Mouse (Mus musculus) forebrain, embryonic 13.5 days (tissue): ENCODE results near the gene Arid1a. TPM values are rescaled to one million over a fixed set of nuclear protein-coding genes. Genes with fewer than 3 reads are reported as not detected.
A peak's percentile ranks its signal among the peaks of the same experiment; 100 is the strongest.
"Not testable (repeated sequence)": the region's sequence is repeated elsewhere in the genome, so short reads cannot be mapped to it uniquely, and the experiment has no call there.

ENCODE experiments used
- ATAC-seq: fragments of 200-750 bp; cut with Nextera tagmentation; 2 replicates; pipeline ENCODE4 v1.8.0; 2017
- H3K27ac ChIP-seq: fragments of 300-500 bp; sonication (generic); 2 replicates; pipeline ENCODE4 v1.5.1; 2015; ENCODE audit warnings: inconsistent platforms, mild to moderate bottlenecking, moderate library complexity
- H3K27me3 ChIP-seq: fragments of 300-500 bp; sonication (generic); 2 replicates; pipeline ENCODE4 v1.6.1; 2015; ENCODE audit warnings: mild to moderate bottlenecking, inconsistent platforms
- H3K36me3 ChIP-seq: fragments of 300-500 bp; sonication (generic); 2 replicates; pipeline ENCODE4 v1.6.1; 2015; ENCODE audit warnings: mild to moderate bottlenecking, inconsistent platforms; ENCODE audit not compliant: poor library complexity, severe bottlenecking
- H3K4me1 ChIP-seq: fragments of 300-500 bp; sonication (generic); 2 replicates; pipeline ENCODE4 v1.6.1; 2015; ENCODE audit warnings: inconsistent platforms
- H3K4me2 ChIP-seq: fragments of 300-500 bp; sonication (generic); 2 replicates; pipeline ENCODE4 v1.6.1; 2015; ENCODE audit warnings: inconsistent platforms, mild to moderate bottlenecking, moderate library complexity
- H3K4me3 ChIP-seq: fragments of 300-500 bp; sonication (generic); 2 replicates; pipeline ENCODE4 v1.5.1; 2015; ENCODE audit warnings: mild to moderate bottlenecking, inconsistent platforms
- H3K9ac ChIP-seq: fragments of 300-500 bp; sonication (generic); 2 replicates; pipeline ENCODE4 v1.6.1; 2015; ENCODE audit warnings: mild to moderate bottlenecking, inconsistent platforms
- H3K9me3 ChIP-seq: fragments of 300-500 bp; sonication (generic); replicated peaks from 2 replicates; pipeline ENCODE4 v1.6.1; 2016; ENCODE audit warnings: inconsistent platforms
- WGBS: fragments of 180-500 bp; shearing (Covaris S2); methylation state at CpG from one replicate; pipeline ENCODE4 v1.1.7; 2015; 5-methylcytosine and 5-hydroxymethylcytosine counted together
- polyA plus RNA-seq: library from polyadenylated mRNA; unstranded; fragments of >200 nt; fragmentation: Nextera tagmentation; extraction: Ambion mirVana; gene quantifications from 2 replicates; pipeline ENCODE4 v1.2.1, GENCODE M21; 2015

Gene Arid1a
- polyA plus RNA-seq, 1 experiment from 2014 or later = 44.7 TPM

- WGBS = 35% methylated on average over 2 of the region's 2 CpGs
- no peak overlapping the region for H3K9ac ChIP-seq
- H3K4me1 ChIP-seq = peaks cover 21% of the 10 kb centered on the region
- H3K9me3 ChIP-seq = no peaks in the 10 kb centered on the region
- H3K27me3 ChIP-seq = no peaks in the 10 kb centered on the region
- H3K36me3 ChIP-seq = peaks cover 11% of the 10 kb centered on the region; the same call in 1 of the 2 replicates
- no peak overlapping the region for H3K4me2 ChIP-seq
- H3K4me3 ChIP-seq = no peak overlapping the region
- H3K27ac ChIP-seq = no peak overlapping the region
- no peak for ATAC-seq
Observed at GRCm38 (mm10) chr4:133658729-133659128, 97.8 kb downstream of the Arid1a start.

GRCm38 (mm10) chr4:133657829-133658458, 98.6 kb downstream of the Arid1a start:
- Histone ChIP-seq H3K9ac (no peak overlapping the region), H3K4me1 (peaks cover 21% of the 10 kb centered on the region), H3K4me3 (no peak overlapping the region), H3K4me2 (no peak overlapping the region), H3K9me3 (no peaks in the 10 kb centered on the region), H3K27me3 (no peaks in the 10 kb centered on the region), H3K36me3 (peaks cover 11% of the 10 kb centered on the region; the same call in 1 of the 2 replicates), H3K27ac (no peak overlapping the region)
- 50% methylated on average over 5 of the region's 5 CpGs for WGBS
- ATAC-seq = no peak

GRCm38 (mm10) chr4:133656997-133657396, 99.6 kb downstream of the Arid1a start:
- Histone ChIP-seq H3K36me3 (peaks cover 2% of the 10 kb centered on the region; the same call in 1 of the 2 replicates), H3K4me1 (peaks cover 21% of the 10 kb centered on the region), H3K4me2 (no peak overlapping the region), H3K27me3 (no peaks in the 10 kb centered on the region), H3K27ac (no peak overlapping the region), H3K9me3 (no peaks in the 10 kb centered on the region), H3K9ac (no peak overlapping the region), H3K4me3 (no peak overlapping the region)
- WGBS = 15% methylated on average over 4 of the region's 4 CpGs
- no peak for ATAC-seq

GRCm38 (mm10) chr4:133656294-133656693, 100.3 kb downstream of the Arid1a start:
- H3K36me3 ChIP-seq = no peaks in the 10 kb centered on the region
- H3K27ac ChIP-seq = no peak overlapping the region
- peaks cover 21% of the 10 kb centered on the region for H3K4me1 ChIP-seq
- ATAC-seq = no peak
- H3K4me2 ChIP-seq = no peak overlapping the region
- H3K27me3 ChIP-seq = no peaks in the 10 kb centered on the region
- H3K9ac ChIP-seq = no peak overlapping the region
- H3K9me3 ChIP-seq = no peaks in the 10 kb centered on the region
- H3K4me3 ChIP-seq = no peak overlapping the region
- WGBS = 55% methylated on average over 4 of the region's 4 CpGs

- not testable (repeated sequence) for H3K27me3 ChIP-seq, H3K4me2 ChIP-seq, H3K36me3 ChIP-seq, H3K4me3 ChIP-seq, H3K9ac ChIP-seq, ATAC-seq, H3K4me1 ChIP-seq, H3K9me3 ChIP-seq, H3K27ac ChIP-seq
- WGBS = 96% methylated on average over 5 of the region's 5 CpGs
Observed at GRCm38 (mm10) chr4:133654070-133654469, 102.5 kb downstream of the Arid1a start.

- no peak overlapping the region for H3K27ac ChIP-seq
- H3K9me3 ChIP-seq = no peaks in the 10 kb centered on the region
- H3K4me2 ChIP-seq = no peak overlapping the region
- WGBS = 77% methylated on average over 10 of the region's 10 CpGs
- H3K36me3 ChIP-seq = no peaks in the 10 kb centered on the region
- H3K27me3 ChIP-seq = no peaks in the 10 kb centered on the region
- no peak overlapping the region for H3K4me3 ChIP-seq
- H3K9ac ChIP-seq = no peak overlapping the region
- H3K4me1 ChIP-seq = no peaks in the 10 kb centered on the region
- ATAC-seq = no peak
Observed at GRCm38 (mm10) chr4:133652746-133653145, 103.8 kb downstream of the Arid1a start.

GRCm38 (mm10) chr4:133651986-133652385, 104.6 kb downstream of the Arid1a start:
- H3K4me2 ChIP-seq = no peak overlapping the region
- no peak overlapping the region for H3K9ac ChIP-seq
- H3K4me1 ChIP-seq = no peaks in the 10 kb centered on the region
- ATAC-seq = no peak
- 71% methylated on average over 4 of the region's 4 CpGs for WGBS
- H3K27ac ChIP-seq = no peak overlapping the region
- H3K9me3 ChIP-seq = no peaks in the 10 kb centered on the region
- no peak overlapping the region for H3K4me3 ChIP-seq
- H3K27me3 ChIP-seq = no peaks in the 10 kb centered on the region
- no peaks in the 10 kb centered on the region for H3K36me3 ChIP-seq

GRCm38 (mm10) chr4:133651445-133651844, 105.1 kb downstream of the Arid1a start:
- H3K9me3 ChIP-seq = no peaks in the 10 kb centered on the region
- H3K4me3 ChIP-seq = no peak overlapping the region
- WGBS = 52% methylated on average over 10 of the region's 10 CpGs
- no peak overlapping the region for H3K4me2 ChIP-seq
- H3K9ac ChIP-seq = no peak overlapping the region
- no peak for ATAC-seq
- no peak overlapping the region for H3K27ac ChIP-seq
- no peaks in the 10 kb centered on the region for H3K4me1 ChIP-seq
- H3K36me3 ChIP-seq = no peaks in the 10 kb centered on the region
- no peaks in the 10 kb centered on the region for H3K27me3 ChIP-seq

- no peak for ATAC-seq
- 38% methylated on average over 7 of the region's 7 CpGs for WGBS
- Histone ChIP-seq H3K4me1 (no peaks in the 10 kb centered on the region), H3K36me3 (no peaks in the 10 kb centered on the region), H3K27ac (no peak within 1 kb of the TSS), H3K4me3 (no peak within 1 kb of the TSS), H3K9ac (no peak within 1 kb of the TSS), H3K9me3 (no peaks in the 10 kb centered on the region), H3K4me2 (peak within 1 kb of the TSS; percentile 25), H3K27me3 (no peaks in the 10 kb centered on the region)
Observed at GRCm38 (mm10) chr4:133649989-133650699, 106.4 kb downstream of the Arid1a start, which contains the start of gene Zdhhc18. Gene Zdhhc18, minus strand, starts transcription at chr4:133650154.

- H3K27ac ChIP-seq, H3K9ac ChIP-seq, ATAC-seq, H3K36me3 ChIP-seq, H3K9me3 ChIP-seq, H3K4me3 ChIP-seq, H3K4me1 ChIP-seq, H3K27me3 ChIP-seq: not testable (repeated sequence)
- peak overlapping the region; percentile 25; the same call in 1 of the 2 replicates for H3K4me2 ChIP-seq
- 84% methylated on average over 5 of the region's 5 CpGs for WGBS
Observed at GRCm38 (mm10) chr4:133649464-133649863, 107.1 kb downstream of the Arid1a start.

GRCm38 (mm10) chr4:133645680-133646079, 110.9 kb downstream of the Arid1a start:
- peaks cover 11% of the 10 kb centered on the region; the same call in 1 of the 2 replicates for H3K9me3 ChIP-seq
- WGBS = 40% methylated on average over 21 of the region's 21 CpGs
- H3K36me3 ChIP-seq = no peaks in the 10 kb centered on the region
- no peak for ATAC-seq
- H3K4me2 ChIP-seq = no peak overlapping the region
- H3K9ac ChIP-seq = no peak overlapping the region
- H3K27me3 ChIP-seq = no peaks in the 10 kb centered on the region
- H3K27ac ChIP-seq = no peak overlapping the region
- H3K4me1 ChIP-seq = no peaks in the 10 kb centered on the region
- H3K4me3 ChIP-seq = no peak overlapping the region

- WGBS = 87% methylated on average over 3 of the region's 3 CpGs
- H3K9me3 ChIP-seq = peaks cover 11% of the 10 kb centered on the region; the same call in 1 of the 2 replicates
- H3K9ac ChIP-seq = no peak overlapping the region
- H3K4me1 ChIP-seq = no peaks in the 10 kb centered on the region
- no peaks in the 10 kb centered on the region for H3K27me3 ChIP-seq
- no peaks in the 10 kb centered on the region for H3K36me3 ChIP-seq
- no peak overlapping the region for H3K4me2 ChIP-seq
- no peak overlapping the region for H3K4me3 ChIP-seq
- H3K27ac ChIP-seq = no peak overlapping the region
- no peak for ATAC-seq
Observed at GRCm38 (mm10) chr4:133645195-133645594, 111.4 kb downstream of the Arid1a start.
